Mouse (Mus musculus) heart, postnatal 0 days (tissue): ENCODE data around the gene Arhgap24.

Experiments
- CTCF ChIP-seq: IDR thresholded peaks from 2 replicates; pipeline ENCODE4 v1.5.1; 2016; ENCODE audit warnings: antibody characterized with exemption, control low read depth, low read depth
- EP300 ChIP-seq: IDR thresholded peaks from 2 replicates; pipeline ENCODE4 v1.6.1; 2016; ENCODE audit warnings: antibody characterized with exemption, low read depth

DNA sequence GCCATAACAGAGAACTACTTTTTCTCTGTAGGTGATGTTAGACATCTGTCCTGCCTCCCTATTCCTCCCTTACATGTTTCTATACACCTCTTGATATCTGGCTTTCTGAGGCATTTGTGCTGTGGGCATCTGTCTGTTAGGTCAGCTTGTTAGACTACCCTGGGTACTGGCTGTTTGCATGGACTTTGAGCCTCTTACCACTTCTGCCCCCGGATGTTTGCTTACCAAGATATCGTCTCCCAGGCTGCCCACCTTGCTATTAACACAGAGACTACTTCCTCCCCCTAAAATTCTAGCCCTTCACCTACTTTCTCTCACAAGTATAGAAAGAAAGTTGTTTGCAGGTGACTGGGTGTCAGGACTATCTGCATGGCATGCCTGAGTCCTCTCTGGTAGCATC, 15.8 kb upstream of the Arhgap24 start:
- TF ChIP-seq EP300 (no peak), CTCF (no peak)
